9 mouse cellular contexts compared by ENCODE assay signal in the genomic region with DNA sequence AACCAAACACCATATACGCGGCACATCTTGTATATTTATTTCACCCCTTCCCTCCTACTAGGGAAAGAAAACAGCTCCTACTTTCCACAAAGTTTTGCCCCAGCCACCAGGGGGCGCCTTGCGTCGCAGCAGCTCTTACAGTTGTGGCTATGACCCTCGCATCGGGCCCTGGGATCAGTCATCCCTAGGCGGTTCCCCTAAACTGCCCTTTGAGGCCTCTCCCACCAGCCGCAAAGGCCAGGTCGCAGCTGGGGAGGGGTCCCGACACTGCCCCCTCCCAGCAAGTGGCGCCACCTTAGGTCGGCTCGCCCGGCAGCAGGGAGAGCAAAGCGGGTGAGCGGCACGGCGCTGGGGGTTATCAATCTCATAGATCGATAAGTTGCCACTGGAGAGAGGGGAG. TPM values are rescaled to one million over a fixed set of nuclear protein-coding genes. Genes with fewer than 3 reads are reported as not detected.
DNase-seq lines count a peak whose midpoint lies in the region; ATAC-seq and TF ChIP-seq lines count a peak whose summit lies in the region.
"Had no signal": no experiment of that assay in that cellular context is flagged by ENCODE, and none has a peak within 500 bp of the region (broad histone marks: within the 10 kb centered on the region; RNA-seq: fewer than 3 reads in every experiment).

No protein-coding gene starts in this region.

- no peaks in the 10 kb centered on the region for H3K9me3 ChIP-seq in intestine, embryonic 15.5 days
- H3K9me3 ChIP-seq in liver, embryonic 15.5 days (replicated peaks) = no peaks in the 10 kb centered on the region
- no peaks in the 10 kb centered on the region for H3K9me3 ChIP-seq in neural tube, embryonic 14.5 days (ENCODE audit: control insufficient read depth, low read length)

- H3K4me2 ChIP-seq in intestine, embryonic 15.5 days (replicated peaks) = peak overlapping the region; percentile 98
- peak overlapping the region; percentile 38 for H3K4me2 ChIP-seq in liver, embryonic 15.5 days
- H3K4me2 ChIP-seq in neural tube, embryonic 14.5 days (ENCODE audit: low read depth, low read length) = peak overlapping the region; percentile 95

- DNase-seq in right cerebral cortex, postnatal 10 days (ENCODE audit: low spot score in 2 of 2) = peak; percentile 40 to 57
- no peak for DNase-seq in right cerebral cortex, adult 18-20 months
- DNase-seq in cerebellum, adult 2 months = peak; percentile 39 to 55
- peak; percentile 81 for DNase-seq in gastrocnemius, adult 2 months
- no peak for DNase-seq in layer of hippocampus, postnatal 36 days

- 8% methylated on average over 20 of the region's 20 CpGs for WGBS in cerebellum, adult 2 months
- 3% methylated on average over 20 of the region's 20 CpGs for WGBS in intestine, embryonic 15.5 days
- 2% methylated on average over 20 of the region's 20 CpGs for WGBS in liver, embryonic 15.5 days (ENCODE audit: insufficient replicate concordance)
- 1% methylated on average over 20 of the region's 20 CpGs for WGBS in neural tube, embryonic 14.5 days

- no peak for TF ChIP-seq POLR2A in cerebellum, adult 2 months (IDR thresholded peaks at IDR 0.05; ENCODE audit: borderline replicate concordance, insufficient read depth, low read length)

- intact Hi-C loops in gastrocnemius, adult 2 months (cut with DNase I) = loop anchor here (5.0 kb wide), 2 partner anchors 61 to 109 kb away; no protein-coding TSS in a partner anchor

- no peak for ATAC-seq in intestine, embryonic 15.5 days
- ATAC-seq in liver, embryonic 15.5 days (ENCODE audit: insufficient read depth) = no peak
- no peak for ATAC-seq in neural tube, embryonic 14.5 days (ENCODE audit: low read depth)
- ATAC-seq: Patski had no signal

- H3K4me1 ChIP-seq in cerebellum, adult 2 months (ENCODE audit: control insufficient read depth, insufficient read depth, low read length) = peaks cover 10% of the 10 kb centered on the region; the same call in 1 of the 2 replicates
- H3K4me1 ChIP-seq in intestine, embryonic 15.5 days (replicated peaks) = peaks cover 29% of the 10 kb centered on the region
- H3K4me1 ChIP-seq in liver, embryonic 15.5 days (replicated peaks) = peaks cover 15% of the 10 kb centered on the region; the same call in 1 of the 2 replicates
- H3K4me1 ChIP-seq in neural tube, embryonic 14.5 days (ENCODE audit: control insufficient read depth, insufficient read depth, low read length) = peaks cover 33% of the 10 kb centered on the region

- TF ChIP-seq CTCF in cerebellum, adult 2 months (IDR thresholded peaks at IDR 0.05; ENCODE audit: borderline replicate concordance, insufficient read depth, low read depth, low read length) = peak; percentile 52; the same call in 1 of the 2 replicates
- peak; percentile 89 for TF ChIP-seq CTCF in gastrocnemius, adult 2 months (IDR thresholded peaks at IDR 0.05)

- H3K36me3 ChIP-seq in intestine, embryonic 15.5 days = no peaks in the 10 kb centered on the region
- no peaks in the 10 kb centered on the region for H3K36me3 ChIP-seq in liver, embryonic 15.5 days (replicated peaks)
- H3K36me3 ChIP-seq in neural tube, embryonic 14.5 days (ENCODE audit: control insufficient read depth, insufficient read depth, low read length) = no peaks in the 10 kb centered on the region

- H3K27ac ChIP-seq in cerebellum, adult 2 months (ENCODE audit: insufficient read depth, low read length) = no peak overlapping the region
- peak overlapping the region; percentile 94 for H3K27ac ChIP-seq in gastrocnemius, adult 2 months
- no peak overlapping the region for H3K27ac ChIP-seq in intestine, embryonic 15.5 days
- H3K27ac ChIP-seq in liver, embryonic 15.5 days (replicated peaks) = no peak overlapping the region
- H3K27ac ChIP-seq in neural tube, embryonic 14.5 days (ENCODE audit: low read depth, low read length) = 0 out of 2 replicates have a peak overlapping the region, but pooled peaks have one; percentile 95

- H3K27me3 ChIP-seq in cerebellum, adult 2 months (ENCODE audit: control insufficient read depth, insufficient read depth, low read length) = no peaks in the 10 kb centered on the region
- peaks cover 44% of the 10 kb centered on the region for H3K27me3 ChIP-seq in intestine, embryonic 15.5 days (replicated peaks)
- H3K27me3 ChIP-seq in liver, embryonic 15.5 days = peaks cover 88% of the 10 kb centered on the region
- H3K27me3 ChIP-seq in neural tube, embryonic 14.5 days (ENCODE audit: control insufficient read depth, insufficient read depth, low read length) = no peaks in the 10 kb centered on the region

- peak overlapping the region; percentile 54 for H3K4me3 ChIP-seq in cerebellum, adult 2 months (replicated peaks; ENCODE audit: insufficient read depth, low read depth, low read length)
- H3K4me3 ChIP-seq in gastrocnemius, adult 2 months = peak overlapping the region; percentile 95
- peak overlapping the region; percentile 85 for H3K4me3 ChIP-seq in intestine, embryonic 15.5 days (replicated peaks)
- H3K4me3 ChIP-seq in liver, embryonic 15.5 days (replicated peaks) = 0 out of 2 replicates have a peak overlapping the region, but pooled peaks have one; percentile 1
- peak overlapping the region; percentile 29 for H3K4me3 ChIP-seq in neural tube, embryonic 14.5 days (ENCODE audit: low read depth, low read length)

- H3K9ac ChIP-seq in intestine, embryonic 15.5 days = no peak overlapping the region
- H3K9ac ChIP-seq in liver, embryonic 15.5 days = no peak overlapping the region
- H3K9ac ChIP-seq in neural tube, embryonic 14.5 days (replicated peaks; ENCODE audit: low read depth, low read length) = 0 out of 2 replicates have a peak overlapping the region, but pooled peaks have one; percentile 39

RNA-seq across cellular contexts. Expression of a gene that starts 1.7 kb away (rescaled TPM):
- polyA plus RNA-seq in cerebellum, adult 2 months (2012; rRNA removed) = 38.1 and 40.1 TPM in 2 replicates
- total RNA-seq in gastrocnemius, adult 2 months (2021) = 10 to 100 TPM; 13.0 to 15.6 TPM
- polyA plus RNA-seq in intestine, embryonic 15.5 days (2015; fragmentation: Nextera tagmentation; extraction: Ambion mirVana) = 5.0 and 5.5 TPM in 2 replicates
- polyA plus RNA-seq in liver, embryonic 15.5 days (2015; fragmentation: Nextera tagmentation; extraction: Ambion mirVana) = 0.30 and 0.39 TPM in 2 replicates
- polyA plus RNA-seq in neural tube, embryonic 14.5 days (2014; fragmentation: Nextera tagmentation; extraction: Ambion mirVana) = 35.0 and 43.6 TPM in 2 replicates
- 10 to 100 TPM; 32.0 to 32.5 TPM for total RNA-seq in layer of hippocampus, postnatal 36 days (2021)

Comparison
In these comparisons a context has a peak if more than half of its experiments do, and no peak if none do; other contexts are left out.
1. DNase-seq: peak in right cerebral cortex, postnatal 10 days (2 of 2), cerebellum, adult 2 months (2 of 2) and gastrocnemius, adult 2 months (single experiment); none in right cerebral cortex, adult 18-20 months (single experiment) and layer of hippocampus, postnatal 36 days (0 of 2).
2. H3K27ac ChIP-seq: peak in gastrocnemius, adult 2 months (single experiment) and neural tube, embryonic 14.5 days (single experiment); none in cerebellum, adult 2 months (single experiment), intestine, embryonic 15.5 days (single experiment) and liver, embryonic 15.5 days (single experiment).
3. H3K4me3 ChIP-seq: peak in every context shown above with its lines; median percentile 95 in gastrocnemius, adult 2 months; 85 in intestine, embryonic 15.5 days; 54 in cerebellum, adult 2 months; 29 in neural tube, embryonic 14.5 days; 1 in liver, embryonic 15.5 days.
4. H3K4me2 ChIP-seq: peak in every context shown above with its lines; median percentile 98 in intestine, embryonic 15.5 days; 95 in neural tube, embryonic 14.5 days; 38 in liver, embryonic 15.5 days.